Mouse (Mus musculus): ENCODE measurements at regions not wholly inside any gene's neighbourhood (a gene's known extent, or its start where the extent isn't known, plus 50 kb on each side); places are given as distances from the start of the nearest gene placed in this dataset.

DNA sequence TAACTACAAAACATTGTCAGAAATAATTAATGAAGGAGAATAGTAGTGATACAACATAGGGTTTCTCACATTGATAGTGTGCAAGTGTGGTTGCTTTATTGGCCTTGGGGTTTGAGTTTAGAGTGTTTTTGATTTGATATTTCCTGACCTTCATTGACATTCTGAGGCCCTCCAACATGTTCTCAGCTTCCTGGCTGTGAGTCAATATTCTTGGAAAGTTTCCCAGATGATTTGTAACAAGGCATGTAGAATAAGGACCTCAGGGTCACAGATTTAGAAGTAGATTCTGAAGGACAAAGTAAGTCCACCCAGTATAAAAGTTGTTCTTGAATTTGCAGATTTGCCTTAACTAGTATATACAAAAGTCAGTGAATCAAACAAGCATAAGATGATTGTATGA is 969.7 kb upstream of the Pcdh9 start:
- Histone ChIP-seq H3K4me3 (ENCODE audit: low read depth, low read length) (no peak overlapping the region), H3K27me3 (ENCODE audit: control insufficient read depth, insufficient read depth, low read length) (no peaks in the 10 kb centered on the region), H3K4me2 (no peak overlapping the region), H3K9ac (ENCODE audit: low read length) (no peak overlapping the region), H3K9me3 (ENCODE audit: control insufficient read depth, low read length) (no peaks in the 10 kb centered on the region), H3K4me1 (ENCODE audit: control insufficient read depth, insufficient read depth, low read length) (no peaks in the 10 kb centered on the region), H3K36me3 (ENCODE audit: control insufficient read depth, insufficient read depth, low read length) (no peaks in the 10 kb centered on the region), H3K27ac (ENCODE audit: low read depth, low read length) (no peak overlapping the region)
- DNase-seq (ENCODE audit: low spot score, missing footprints) (no peak), ATAC-seq (ENCODE audit: low FRiP score) (no peak)

DNA sequence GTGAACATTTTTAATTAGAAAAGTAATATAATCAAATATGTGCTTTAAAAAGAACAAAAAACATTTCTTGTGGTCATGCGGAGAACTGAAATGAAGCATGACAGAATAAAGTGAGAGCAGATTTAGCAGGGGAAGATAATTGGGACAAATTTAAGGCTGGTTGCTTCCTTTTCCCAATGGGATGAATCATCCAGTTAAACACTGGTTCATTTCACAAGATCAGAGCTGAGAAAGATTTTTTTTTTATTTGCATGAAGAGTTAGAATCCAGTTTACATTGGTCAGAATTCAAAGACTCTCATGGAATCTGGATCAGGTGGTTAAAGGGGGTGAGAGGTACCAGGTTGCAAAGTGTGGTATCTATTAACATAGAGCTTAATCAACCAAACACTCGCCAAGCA is 978.5 kb upstream of the Pcdh9 start:
- no peak for ATAC-seq (ENCODE audit: low FRiP score)

DNA sequence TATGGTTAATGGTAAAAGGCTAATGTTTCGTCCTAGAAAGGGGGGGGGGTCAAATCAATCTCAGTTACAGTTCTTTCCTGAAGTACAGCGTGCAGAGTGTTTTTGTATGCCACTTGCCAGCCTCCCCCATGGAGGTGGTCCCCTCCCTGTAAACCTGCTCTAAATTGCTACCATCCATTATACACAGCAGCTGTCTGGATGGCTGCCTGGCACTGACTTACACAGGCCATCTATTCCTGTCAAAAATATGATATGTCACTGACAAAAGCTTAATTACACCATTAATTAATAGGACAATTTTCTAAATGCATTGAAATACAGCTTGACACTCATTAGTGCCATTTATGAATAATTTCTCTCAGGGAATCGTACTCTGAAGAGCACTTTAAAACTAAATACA is 995.0 kb upstream of the 4921530L21Rik start:
- Histone ChIP-seq H3K9ac (ENCODE audit: low read length) (no peak overlapping the region), H3K27ac (ENCODE audit: low read depth, low read length) (no peak overlapping the region), H3K4me2 (no peak overlapping the region), H3K9me3 (ENCODE audit: control insufficient read depth, low read length) (no peaks in the 10 kb centered on the region), H3K27me3 (ENCODE audit: control insufficient read depth, insufficient read depth, low read length) (no peaks in the 10 kb centered on the region), H3K36me3 (ENCODE audit: control insufficient read depth, insufficient read depth, low read length) (no peaks in the 10 kb centered on the region), H3K4me1 (ENCODE audit: control insufficient read depth, insufficient read depth, low read length) (no peaks in the 10 kb centered on the region), H3K4me3 (ENCODE audit: low read depth, low read length) (no peak overlapping the region)
- DNase-seq (ENCODE audit: low spot score, missing footprints) (no peak), ATAC-seq (ENCODE audit: low FRiP score) (0 out of 2 replicates have a peak, but pooled peaks have one; percentile 24)
- 83% methylated on average over 3 of the region's 3 CpGs for WGBS

More for the DNA sequence above, 978.5 kb upstream of the Pcdh9 start:
- 65% methylated on average over 2 of the region's 2 CpGs for WGBS
- no peak overlapping the region for H3K4me2 ChIP-seq
- H3K36me3 ChIP-seq (ENCODE audit: control insufficient read depth, insufficient read depth, low read length) = no peaks in the 10 kb centered on the region
- H3K27me3 ChIP-seq (ENCODE audit: control insufficient read depth, insufficient read depth, low read length) = no peaks in the 10 kb centered on the region
- H3K9me3 ChIP-seq (ENCODE audit: control insufficient read depth, low read length) = no peaks in the 10 kb centered on the region
- no peak overlapping the region for H3K9ac ChIP-seq (ENCODE audit: low read length)
- no peak for DNase-seq (ENCODE audit: low spot score, missing footprints)
- H3K4me1 ChIP-seq (ENCODE audit: control insufficient read depth, insufficient read depth, low read length) = no peaks in the 10 kb centered on the region
- no peak overlapping the region for H3K4me3 ChIP-seq (ENCODE audit: low read depth, low read length)
- H3K27ac ChIP-seq (ENCODE audit: low read depth, low read length) = no peak overlapping the region

DNA sequence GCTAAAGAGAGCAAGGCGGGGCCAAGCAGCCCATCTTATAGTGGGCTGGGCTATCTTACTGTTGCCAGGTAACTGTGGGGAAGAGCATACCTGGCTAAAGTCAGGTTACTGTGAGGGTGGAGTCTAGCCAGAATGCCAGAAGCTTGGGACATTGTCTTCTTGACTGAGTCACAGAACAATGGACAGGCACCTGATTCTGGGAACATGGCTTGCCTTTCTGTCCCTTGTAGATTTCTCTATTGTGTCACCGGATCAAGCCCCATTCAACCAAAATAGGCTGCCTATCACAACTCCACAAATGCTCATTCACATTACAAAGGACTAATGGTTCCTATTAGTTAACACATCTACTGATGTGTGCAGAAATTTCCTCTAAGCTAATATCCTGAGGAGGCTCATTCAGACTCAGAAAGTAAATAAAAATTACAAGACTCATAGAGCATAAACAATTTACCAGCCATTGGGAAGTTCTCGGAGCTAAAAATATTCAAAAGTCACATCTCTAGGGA is 985.7 kb upstream of the 4921530L21Rik start:
- 83% methylated on average over 3 of the region's 3 CpGs for WGBS
- Histone ChIP-seq H3K9me3 (ENCODE audit: control insufficient read depth, low read length) (no peaks in the 10 kb centered on the region), H3K27me3 (ENCODE audit: control insufficient read depth, insufficient read depth, low read length) (no peaks in the 10 kb centered on the region), H3K36me3 (ENCODE audit: control insufficient read depth, insufficient read depth, low read length) (no peaks in the 10 kb centered on the region), H3K4me1 (ENCODE audit: control insufficient read depth, insufficient read depth, low read length) (no peaks in the 10 kb centered on the region), H3K9ac (ENCODE audit: low read length) (no peak overlapping the region), H3K4me3 (ENCODE audit: low read depth, low read length) (no peak overlapping the region), H3K27ac (ENCODE audit: low read depth, low read length) (no peak overlapping the region), H3K4me2 (no peak overlapping the region)
- no peak for ATAC-seq (ENCODE audit: low FRiP score)
- DNase-seq (ENCODE audit: low spot score, missing footprints) = no peak

DNA sequence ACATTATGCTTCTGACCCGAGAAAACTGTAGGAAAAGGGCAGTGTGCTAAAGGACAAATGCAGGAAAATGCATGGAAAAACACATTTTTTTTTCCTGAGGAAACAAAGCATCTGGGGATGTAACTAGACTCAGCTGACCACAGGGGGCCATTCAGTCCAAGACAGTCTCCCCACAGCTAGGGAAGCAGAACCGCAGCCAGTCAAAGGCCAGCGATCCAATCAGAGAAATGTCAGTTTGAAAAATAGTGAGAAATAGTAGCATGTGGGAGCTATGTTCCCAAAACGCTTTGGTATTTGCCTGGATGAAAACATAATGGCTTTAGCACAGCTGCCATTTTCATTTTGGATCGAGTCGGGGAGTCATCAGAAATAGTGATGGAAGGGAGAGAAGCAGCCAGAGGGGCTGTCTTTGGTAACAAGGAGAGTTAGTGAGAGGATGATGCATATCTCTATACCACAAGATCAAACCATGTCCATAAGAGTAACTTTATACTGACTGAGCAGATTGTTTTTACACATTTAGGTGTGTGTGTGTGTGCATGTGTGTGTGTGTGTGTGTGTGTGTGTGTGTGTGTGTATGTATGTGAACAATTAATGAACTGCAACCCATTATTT is 982.3 kb upstream of the 4921530L21Rik start:
- Histone ChIP-seq H3K4me2 (no peak overlapping the region), H3K9ac (ENCODE audit: low read length) (0 out of 2 replicates have a peak overlapping the region, but pooled peaks have one; percentile 14), H3K36me3 (ENCODE audit: control insufficient read depth, insufficient read depth, low read length) (no peaks in the 10 kb centered on the region), H3K4me1 (ENCODE audit: control insufficient read depth, insufficient read depth, low read length) (no peaks in the 10 kb centered on the region), H3K9me3 (ENCODE audit: control insufficient read depth, low read length) (no peaks in the 10 kb centered on the region), H3K27me3 (ENCODE audit: control insufficient read depth, insufficient read depth, low read length) (no peaks in the 10 kb centered on the region), H3K27ac (ENCODE audit: low read depth, low read length) (no peak overlapping the region; the same call in 1 of the 2 replicates), H3K4me3 (ENCODE audit: low read depth, low read length) (no peak overlapping the region)
- DNase-seq (ENCODE audit: low spot score, missing footprints) (peak; percentile 81), ATAC-seq (ENCODE audit: low FRiP score) (peak; percentile 73; the same call in 1 of the 2 replicates)
- 35% methylated on average over 6 of the region's 6 CpGs for WGBS

DNA sequence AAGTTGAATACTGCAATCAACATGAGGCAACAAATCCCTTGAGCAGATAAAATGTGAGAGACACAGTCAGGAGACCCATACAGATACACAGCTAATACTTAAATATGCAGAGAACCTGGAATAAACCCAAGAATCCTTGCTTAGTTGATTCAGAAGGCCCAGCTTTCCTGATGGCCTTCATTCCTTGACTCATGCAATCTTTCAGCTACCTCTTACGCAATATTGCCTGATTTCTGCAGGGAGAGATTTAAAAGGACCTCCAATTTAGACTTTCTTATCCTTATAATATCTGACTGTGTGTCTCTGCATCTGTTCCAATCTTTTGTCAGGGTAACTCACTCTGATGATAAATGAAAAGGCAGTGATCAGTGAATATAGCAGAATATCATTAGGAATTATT is 968.7 kb upstream of the 4921530L21Rik start:
- Histone ChIP-seq H3K9me3 (ENCODE audit: control insufficient read depth, low read length) (no peaks in the 10 kb centered on the region), H3K27ac (ENCODE audit: low read depth, low read length) (no peak overlapping the region), H3K4me2 (no peak overlapping the region), H3K4me3 (ENCODE audit: low read depth, low read length) (no peak overlapping the region), H3K27me3 (ENCODE audit: control insufficient read depth, insufficient read depth, low read length) (no peaks in the 10 kb centered on the region), H3K36me3 (ENCODE audit: control insufficient read depth, insufficient read depth, low read length) (no peaks in the 10 kb centered on the region), H3K9ac (ENCODE audit: low read length) (no peak overlapping the region), H3K4me1 (ENCODE audit: control insufficient read depth, insufficient read depth, low read length) (no peaks in the 10 kb centered on the region)
- no peak for ATAC-seq (ENCODE audit: low FRiP score)
- DNase-seq (ENCODE audit: low spot score, missing footprints) = peak; percentile 14
- WGBS = 93% methylated on average over 1 of the region's 1 CpGs

DNA sequence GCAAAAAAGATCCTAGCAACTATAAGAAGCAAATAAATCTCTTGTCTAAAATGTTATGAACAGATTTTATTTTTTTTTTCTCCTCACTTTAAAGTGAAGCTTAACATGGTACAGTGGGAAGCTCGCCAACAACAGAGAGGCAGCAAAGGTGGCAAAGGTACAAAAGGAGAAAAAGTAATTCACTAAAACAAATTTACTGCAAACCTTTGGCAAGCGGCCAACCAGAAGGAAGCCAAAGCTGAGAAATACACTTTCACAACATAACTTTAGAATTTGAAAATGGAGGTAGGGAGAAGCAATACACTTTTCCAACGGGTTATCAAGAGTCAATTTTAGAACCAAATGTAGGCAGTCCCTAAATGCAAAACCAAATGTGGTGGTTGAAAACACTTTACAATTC is 939.6 kb upstream of the 4921530L21Rik start:
- ATAC-seq (ENCODE audit: low FRiP score) (no peak), DNase-seq (ENCODE audit: low spot score, missing footprints) (no peak)
- no peak overlapping the region for H3K4me3 ChIP-seq (ENCODE audit: low read depth, low read length)
- H3K4me2 ChIP-seq = no peak overlapping the region
- no peak overlapping the region for H3K9ac ChIP-seq (ENCODE audit: low read length)
- H3K4me1 ChIP-seq (ENCODE audit: control insufficient read depth, insufficient read depth, low read length) = no peaks in the 10 kb centered on the region
- no peak overlapping the region for H3K27ac ChIP-seq (ENCODE audit: low read depth, low read length)
- no peaks in the 10 kb centered on the region for H3K27me3 ChIP-seq (ENCODE audit: control insufficient read depth, insufficient read depth, low read length)
- 87% methylated on average over 3 of the region's 3 CpGs for WGBS
- no peaks in the 10 kb centered on the region for H3K9me3 ChIP-seq (ENCODE audit: control insufficient read depth, low read length)
- no peaks in the 10 kb centered on the region for H3K36me3 ChIP-seq (ENCODE audit: control insufficient read depth, insufficient read depth, low read length)

All from midbrain, embryonic 11.5 days (tissue).